Mouse (Mus musculus) 3T3-L1 (cell line): ENCODE data around the gene Atp2a3.

ENCODE experiments used
- DNase-seq: peaks from one replicate; pipeline ENCODE4 v3.0.0-alpha.2; 2015; ENCODE audit warnings: low read depth, low spot score

Gene Atp2a3

DNA sequence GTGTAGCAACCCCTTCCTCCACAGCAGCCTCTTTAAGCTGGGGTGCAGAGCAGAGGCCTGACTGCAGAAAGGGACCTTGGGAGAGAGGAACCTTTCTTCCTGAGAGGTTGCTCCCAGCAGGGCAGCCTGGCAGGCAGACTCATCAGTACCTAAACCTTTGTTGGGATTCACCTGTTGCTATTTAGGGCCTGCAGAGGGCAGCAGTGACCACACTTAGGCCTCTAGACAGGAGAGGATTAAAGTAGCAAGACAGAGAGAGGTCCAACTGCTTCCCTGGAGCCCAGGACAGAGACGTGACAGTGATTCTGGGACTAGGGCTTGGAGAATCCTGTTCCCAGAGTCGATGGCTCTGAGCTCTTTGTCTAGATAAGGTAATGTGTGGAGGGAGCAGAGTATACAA is 45.4 kb downstream of the Atp2a3 start:
- DNase-seq, result peak; percentile 93

GRCm38 (mm10) chr11:73007113-73007512 is 46.1 kb downstream of the Atp2a3 start:
- DNase-seq, result no peak

- DNase-seq, result peak; percentile 79
These were observed 46.9 kb downstream of the Atp2a3 start for GRCm38 (mm10) chr11:73007698-73008481.

- DNase-seq, result no peak
These were observed 47.9 kb downstream of the Atp2a3 start for GRCm38 (mm10) chr11:73008826-73009225.

DNA sequence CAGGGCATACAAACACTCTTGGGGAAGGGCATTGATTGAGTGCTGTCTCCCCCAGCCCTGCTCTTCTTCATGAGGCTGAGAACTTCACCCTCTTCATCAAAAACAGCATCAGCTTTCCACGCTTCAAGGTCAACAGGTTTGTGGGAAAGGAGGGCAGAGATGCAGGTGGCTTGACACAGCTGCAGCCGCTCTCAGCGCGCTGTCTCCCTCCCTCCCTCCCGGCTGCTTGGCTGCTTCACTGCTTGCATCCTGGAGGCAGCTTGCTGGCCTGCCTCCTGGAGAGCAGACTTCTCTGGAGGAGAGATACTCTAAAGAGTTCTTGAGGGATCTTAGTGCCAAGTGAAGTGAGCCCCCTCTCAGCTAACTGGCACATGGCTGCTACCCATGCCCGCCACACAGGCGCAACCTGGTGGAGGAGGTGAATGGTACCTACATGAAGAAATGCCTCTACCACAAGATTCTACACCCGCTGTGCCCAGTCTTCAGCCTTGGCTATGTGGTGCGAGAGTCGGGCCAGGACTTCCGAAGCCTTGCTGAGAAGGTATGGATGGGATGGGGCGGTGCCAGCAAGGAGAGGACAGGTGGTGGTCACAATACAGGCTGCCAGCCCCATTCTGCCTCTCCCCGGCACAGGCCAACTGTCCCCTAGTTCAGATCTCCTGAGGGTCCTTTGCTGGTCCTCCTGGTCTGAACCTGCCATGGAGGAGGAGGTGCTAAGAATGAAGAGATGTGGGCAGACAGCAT is 48.7 kb downstream of the Atp2a3 start:
- no peak for DNase-seq

- no peak for DNase-seq
These were observed 53.0 kb downstream of the Atp2a3 start for GRCm38 (mm10) chr11:73013981-73014380.

- DNase-seq, result no peak
These were observed 53.9 kb downstream of the Atp2a3 start for GRCm38 (mm10) chr11:73014831-73015344.

- peak; percentile 66 for DNase-seq
These were observed 54.6 kb downstream of the Atp2a3 start for GRCm38 (mm10) chr11:73015391-73016102.

DNA sequence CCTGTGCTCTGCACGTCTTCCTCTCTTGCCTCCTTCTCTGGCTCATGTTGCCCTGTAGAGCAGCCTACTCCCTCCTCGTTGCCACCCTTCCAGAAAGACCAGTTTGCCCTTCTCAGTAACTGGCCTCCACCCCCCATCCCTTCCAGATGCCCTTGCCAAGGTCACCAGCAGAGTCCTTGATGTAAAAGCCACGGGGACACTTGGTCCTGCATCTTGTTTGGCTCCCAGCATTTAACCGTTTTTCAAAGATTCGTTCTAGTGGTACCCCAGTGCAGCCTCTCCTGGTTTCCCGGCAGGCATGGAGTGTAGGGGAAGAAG is 55.1 kb downstream of the Atp2a3 start:
- no peak for DNase-seq

DNA sequence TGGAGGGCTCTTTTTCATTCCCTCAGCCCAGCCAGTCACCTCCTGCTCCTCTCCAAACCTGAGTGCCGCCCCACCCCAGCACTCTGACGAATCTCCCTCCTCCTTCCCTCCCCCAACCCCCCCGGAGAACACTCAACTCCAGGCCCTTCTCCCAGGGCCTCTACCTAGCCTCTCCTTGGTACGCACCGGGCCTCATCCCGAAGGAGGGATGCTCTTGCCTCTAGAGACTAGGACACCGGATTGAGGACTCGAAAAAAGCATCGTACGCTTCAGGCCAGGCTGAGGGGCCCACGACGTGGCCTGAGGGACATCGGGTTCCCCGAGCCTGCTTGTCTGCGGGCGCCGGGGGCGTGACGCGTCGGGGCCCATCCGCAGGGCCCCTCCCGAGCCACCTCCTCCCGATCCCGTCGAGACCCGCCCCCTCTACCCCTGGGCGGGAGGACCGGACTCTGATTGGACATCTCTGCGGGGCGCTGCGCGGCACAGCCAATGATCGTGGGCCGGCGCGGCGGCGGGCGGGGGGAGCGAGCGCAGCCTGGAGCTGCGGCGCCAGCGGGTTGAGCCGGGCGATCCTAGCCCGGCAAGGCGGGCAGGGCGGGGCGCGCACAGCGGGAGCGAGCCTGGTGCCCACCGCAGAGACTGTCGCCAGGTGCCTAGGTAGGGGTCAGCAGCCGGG is 57.6 kb downstream of the Atp2a3 start, which contains the start of gene Camkk1:
Gene Camkk1, plus strand, starts transcription at position 538 of the 676 bp plus-strand sequence.
- DNase-seq, result peak; percentile 89

DNA sequence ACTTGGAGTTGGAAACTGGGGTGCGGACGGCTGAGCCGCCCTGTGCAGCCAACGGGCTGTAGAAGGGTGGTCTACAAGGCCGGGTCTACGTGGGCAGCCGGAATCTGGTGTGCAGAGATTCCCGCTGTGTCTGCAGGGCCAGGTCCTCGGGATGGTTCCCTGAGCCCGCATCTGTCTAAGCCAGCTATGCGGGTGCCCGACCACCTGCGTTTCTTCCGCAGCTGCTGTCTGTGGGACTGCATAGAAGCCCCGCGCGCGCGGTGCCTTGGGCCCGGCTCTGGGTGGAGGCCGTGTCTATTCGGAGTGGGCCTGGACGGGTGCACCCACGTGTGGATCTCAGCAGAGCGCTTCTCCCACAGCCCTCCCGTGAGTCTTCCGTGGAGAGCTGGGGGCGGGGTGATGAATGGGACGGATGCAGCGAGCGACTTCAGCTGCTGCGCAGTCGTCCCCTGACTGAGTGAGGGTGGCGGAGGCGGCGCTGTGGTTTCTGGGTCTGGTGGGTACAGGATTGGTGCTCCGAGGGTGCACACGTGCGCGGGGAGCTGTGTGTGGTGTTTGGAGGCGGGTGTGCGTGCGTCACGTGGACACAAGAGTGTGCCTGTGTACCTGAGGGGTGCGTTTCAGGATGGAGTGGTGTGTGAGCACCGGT is 58.3 kb downstream of the Atp2a3 start:
- no peak for DNase-seq

DNA sequence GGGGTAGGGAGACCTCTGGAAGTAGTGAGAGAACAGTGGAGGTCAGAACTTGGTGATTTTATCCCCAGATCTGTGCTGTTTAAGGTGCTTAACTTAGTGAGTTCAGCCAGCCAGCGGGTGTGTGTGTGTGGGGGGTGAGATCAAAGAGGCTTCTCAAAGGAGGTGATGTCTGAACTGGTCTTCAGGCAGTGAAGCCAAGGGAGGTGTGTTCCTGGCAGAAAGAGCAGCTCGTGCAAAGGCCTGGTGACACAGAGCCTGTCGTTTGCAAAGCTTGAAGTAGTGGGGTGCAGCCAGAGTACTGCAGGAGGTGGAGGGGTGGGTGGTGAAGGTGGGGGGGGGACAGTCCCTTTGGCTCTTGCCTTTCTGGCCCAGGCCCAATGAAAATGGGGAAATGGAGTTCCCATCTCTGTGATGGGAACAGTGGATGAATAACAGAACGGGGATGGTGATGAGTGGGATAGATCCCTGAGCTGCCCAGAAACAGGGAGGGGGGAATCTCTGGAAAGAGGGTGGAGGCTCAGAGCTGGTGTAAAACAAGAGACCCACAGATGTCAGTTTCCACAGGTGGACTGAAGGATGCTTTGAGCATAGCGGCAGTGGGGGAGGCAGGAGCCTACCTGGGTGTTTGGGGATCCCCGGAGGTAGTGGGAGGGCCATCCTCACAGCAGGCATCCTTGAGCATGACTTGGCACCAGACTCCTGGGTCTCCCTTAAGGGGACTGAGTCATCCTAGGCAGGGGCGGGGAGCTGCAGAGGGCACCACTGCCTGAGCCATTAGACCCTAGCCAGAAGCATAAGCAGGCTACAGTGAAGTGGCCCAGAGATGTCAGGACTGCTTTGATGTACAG is 60.2 kb downstream of the Atp2a3 start:
- DNase-seq, result peak; percentile 56

GRCm38 (mm10) chr11:73023099-73023498 is 62.1 kb downstream of the Atp2a3 start:
- DNase-seq, result peak; percentile 95

DNA sequence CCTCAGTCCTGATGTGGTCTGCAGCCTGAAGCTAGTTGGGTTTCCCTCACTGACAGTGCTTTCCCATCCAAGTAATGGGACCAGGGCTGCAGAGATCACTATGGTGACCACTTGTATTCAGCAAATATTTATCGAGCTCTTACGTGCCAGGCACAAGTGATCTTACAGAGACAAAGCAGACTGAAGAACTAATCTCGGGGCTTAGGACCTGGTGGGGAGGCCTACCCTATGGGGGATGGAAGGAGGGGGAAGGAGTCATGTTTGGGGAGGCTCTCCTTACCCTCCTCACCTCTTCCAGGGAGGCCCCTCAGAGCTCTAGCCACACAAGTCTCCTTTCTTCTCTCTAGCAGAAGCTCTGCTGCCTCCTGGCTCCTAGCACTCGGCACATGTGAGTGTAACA is 62.9 kb downstream of the Atp2a3 start:
- DNase-seq, result no peak

GRCm38 (mm10) chr11:73024236-73024904 is 63.4 kb downstream of the Atp2a3 start:
- peak; percentile 55 for DNase-seq

DNA sequence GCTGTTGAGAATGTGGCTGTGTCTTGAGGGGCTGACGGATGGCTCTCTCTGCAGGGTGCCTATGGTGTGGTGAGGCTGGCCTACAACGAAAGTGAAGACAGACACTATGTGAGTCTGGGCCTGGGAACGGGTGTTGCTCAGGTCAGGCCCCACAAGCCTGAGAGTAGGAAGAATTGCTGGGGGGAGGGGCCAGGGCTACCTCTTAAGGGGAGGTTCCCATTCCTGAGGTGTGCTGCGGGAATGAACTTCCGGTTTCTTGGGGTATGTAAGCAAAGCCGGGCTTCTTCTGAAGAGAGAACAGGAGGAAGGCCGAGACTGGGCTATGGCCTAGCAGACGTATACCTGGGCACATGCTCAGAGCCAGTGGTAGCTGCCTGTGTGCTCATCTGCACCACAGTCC is 66.0 kb downstream of the Atp2a3 start:
- DNase-seq, result no peak

GRCm38 (mm10) chr11:73030821-73031498 is 70.0 kb downstream of the Atp2a3 start:
- no peak for DNase-seq

- no peak for DNase-seq
These were observed 70.6 kb downstream of the Atp2a3 start for GRCm38 (mm10) chr11:73031536-73031935.

- DNase-seq, result no peak
These were observed 75.1 kb downstream of the Atp2a3 start for GRCm38 (mm10) chr11:73036077-73036476.
